Comparison of ENCODE assay signal across 17 mouse cellular contexts in the genomic region with DNA sequence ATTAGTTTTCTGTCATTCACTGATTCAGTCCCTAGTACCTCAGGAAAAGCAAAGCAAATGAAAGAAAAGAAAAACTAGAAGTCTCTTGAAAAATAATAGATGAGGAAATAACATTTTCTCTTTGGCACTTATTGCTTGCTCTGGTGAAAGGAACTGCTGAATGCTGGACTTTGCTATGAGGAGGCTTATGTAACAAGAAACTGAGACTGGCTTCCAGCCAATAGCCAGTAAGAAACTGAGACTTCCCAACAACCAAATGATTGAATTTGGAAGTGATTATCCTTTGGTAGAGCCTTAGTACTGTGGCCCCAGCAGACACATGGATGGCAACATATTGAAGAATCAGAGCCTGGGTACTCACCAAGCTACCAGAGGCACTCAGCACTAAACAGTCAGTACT. TPM values are rescaled to one million over a fixed set of nuclear protein-coding genes. Genes with fewer than 3 reads are reported as not detected.
DNase-seq lines count a peak whose midpoint lies in the region; ATAC-seq and TF ChIP-seq lines count a peak whose summit lies in the region.
"Had no signal": no experiment of that assay in that cellular context is flagged by ENCODE, and none has a peak within 500 bp of the region (broad histone marks: within the 10 kb centered on the region; RNA-seq: fewer than 3 reads in every experiment).

No protein-coding gene starts in this region.

- TF ChIP-seq CTCF in embryonic fibroblast, embryonic 13.5 days (IDR thresholded peaks at IDR 0.05; ENCODE audit: borderline replicate concordance, insufficient read depth, low read length), result no peak
- no peak for TF ChIP-seq CTCF in small intestine, adult 2 months (IDR thresholded peaks at IDR 0.05; ENCODE audit: extremely low read depth, insufficient read length, insufficient replicate concordance, low read depth, low read length)

- TF ChIP-seq POLR2A in embryonic fibroblast, embryonic 13.5 days (IDR thresholded peaks at IDR 0.05; ENCODE audit: low read depth, low read length), result no peak
- TF ChIP-seq POLR2A in small intestine, adult 2 months (IDR thresholded peaks at IDR 0.05; ENCODE audit: low read depth, low read length), result no peak

- no peaks in the 10 kb centered on the region for H3K9me3 ChIP-seq in kidney, embryonic 14.5 days (ENCODE audit: control insufficient read depth, low read length)
- H3K9me3 ChIP-seq in limb, embryonic 10.5 days (replicated peaks), result no peaks in the 10 kb centered on the region
- H3K9me3 ChIP-seq: heart, embryonic 10.5 days; lung, embryonic 15.5 days; midbrain, embryonic 12.5 days had no signal

- no peak overlapping the region for H3K9ac ChIP-seq in kidney, embryonic 14.5 days (ENCODE audit: low read depth, low read length)
- H3K9ac ChIP-seq: lung, embryonic 15.5 days; midbrain, embryonic 12.5 days had no signal

- ATAC-seq in kidney, embryonic 14.5 days (ENCODE audit: low FRiP score, low TSS enrichment), result no peak

- DNase-seq in kidney, adult 11 months, result peak; percentile 7
- peak; percentile 1 for DNase-seq in lung, postnatal 25 days (ENCODE audit: low spot score)
- DNase-seq in lung, adult 18-20 months, result no peak
- DNase-seq in limb, embryonic 10.5 days (ENCODE audit: low spot score), result no peak
- DNase-seq: adrenal gland, postnatal 10 days; gastrocnemius, postnatal 10 days; heart, postnatal 14 days had no signal

- H3K4me1 ChIP-seq in kidney, embryonic 14.5 days (ENCODE audit: control insufficient read depth, insufficient read depth, low read length), result no peaks in the 10 kb centered on the region
- H3K4me1 ChIP-seq in embryonic fibroblast, embryonic 13.5 days (ENCODE audit: control insufficient read depth, insufficient read depth, low read length), result no peaks in the 10 kb centered on the region
- H3K4me1 ChIP-seq in small intestine, adult 2 months (ENCODE audit: control insufficient read depth, insufficient read depth, insufficient read length, low read length), result peaks cover 11% of the 10 kb centered on the region; the same call in 1 of the 2 replicates
- no peaks in the 10 kb centered on the region for H3K4me1 ChIP-seq in limb, embryonic 10.5 days
- H3K4me1 ChIP-seq: heart, embryonic 10.5 days; lung, embryonic 15.5 days; midbrain, embryonic 12.5 days had no signal

- H3K36me3 ChIP-seq in kidney, embryonic 14.5 days (ENCODE audit: control insufficient read depth, insufficient read depth, low read length), result no peaks in the 10 kb centered on the region
- H3K36me3 ChIP-seq in small intestine, adult 2 months (ENCODE audit: control insufficient read depth, insufficient read depth, low read length), result no peaks in the 10 kb centered on the region
- no peaks in the 10 kb centered on the region for H3K36me3 ChIP-seq in limb, embryonic 10.5 days
- H3K36me3 ChIP-seq: heart, embryonic 10.5 days; lung, embryonic 15.5 days; midbrain, embryonic 12.5 days had no signal

- H3K27ac ChIP-seq in kidney, embryonic 14.5 days (ENCODE audit: low read depth, low read length), result no peak overlapping the region
- peak overlapping the region; percentile 18; the same call in 1 of the 2 replicates for H3K27ac ChIP-seq in embryonic fibroblast, embryonic 13.5 days (ENCODE audit: insufficient read depth, low read length)
- peak overlapping the region; percentile 75 for H3K27ac ChIP-seq in small intestine, adult 2 months (ENCODE audit: insufficient read depth, low read depth, low read length)
- H3K27ac ChIP-seq in limb, embryonic 10.5 days, result no peak overlapping the region
- H3K27ac ChIP-seq: heart, embryonic 10.5 days; left cerebral cortex, adult 2 months; lung, embryonic 15.5 days; midbrain, embryonic 12.5 days had no signal

- H3K27me3 ChIP-seq in kidney, embryonic 14.5 days (ENCODE audit: control insufficient read depth, insufficient read depth, low read length), result no peaks in the 10 kb centered on the region
- H3K27me3 ChIP-seq in small intestine, adult 2 months (ENCODE audit: control insufficient read depth, insufficient read depth, low read length), result no peaks in the 10 kb centered on the region
- H3K27me3 ChIP-seq in limb, embryonic 10.5 days (ENCODE audit: low read depth, poor library complexity, severe bottlenecking), result no peaks in the 10 kb centered on the region
- H3K27me3 ChIP-seq: lung, embryonic 15.5 days; midbrain, embryonic 12.5 days had no signal

- H3K4me2 ChIP-seq in kidney, embryonic 14.5 days (replicated peaks; ENCODE audit: low read depth, low read length), result no peak overlapping the region
- H3K4me2 ChIP-seq: lung, embryonic 15.5 days; midbrain, embryonic 12.5 days had no signal

- H3K4me3 ChIP-seq in kidney, embryonic 14.5 days (ENCODE audit: low read length), result no peak overlapping the region
- H3K4me3 ChIP-seq in embryonic fibroblast, embryonic 13.5 days (ENCODE audit: insufficient read depth, low read length), result no peak overlapping the region
- H3K4me3 ChIP-seq in small intestine, adult 2 months (ENCODE audit: low read depth, low read length), result no peak overlapping the region
- H3K4me3 ChIP-seq in limb, embryonic 10.5 days, result no peak overlapping the region
- H3K4me3 ChIP-seq: heart, embryonic 10.5 days; left cerebral cortex, adult 2 months; lung, embryonic 15.5 days; midbrain, embryonic 12.5 days; myocyte had no signal

RNA-seq across cellular contexts. Expression of gene Cypt1, which starts 35.8 kb away (rescaled TPM):
- not detected in 2 replicates for polyA plus RNA-seq in kidney, embryonic 14.5 days (2014; fragmentation: Nextera tagmentation; extraction: Ambion mirVana)
- not detected in 2 replicates for polyA plus RNA-seq in embryonic fibroblast, embryonic 13.5 days (2011; ENCODE audit: insufficient read length, low read depth, missing spikeins)
- not detected in 2 replicates for polyA plus RNA-seq in small intestine, adult 2 months (2012; rRNA removed)
- polyA plus RNA-seq in limb, embryonic 10.5 days (2016; fragmentation: Nextera tagmentation; extraction: Ambion mirVana), result not detected in 2 replicates
- polyA plus RNA-seq: heart, embryonic 10.5 days; limb, embryonic 14.5 days; lung, embryonic 15.5 days; midbrain, embryonic 12.5 days; myocyte; urinary bladder, adult 2 months had no signal

Comparison
In these comparisons a context has a peak if more than half of its experiments do, and no peak if none do; other contexts are left out.
1. DNase-seq: peak in kidney, adult 11 months (single experiment) and lung, postnatal 25 days (single experiment); none in lung, adult 18-20 months (0 of 2) and limb, embryonic 10.5 days (single experiment).
2. H3K27ac ChIP-seq: peak in embryonic fibroblast, embryonic 13.5 days (single experiment) and small intestine, adult 2 months (single experiment); none in kidney, embryonic 14.5 days (single experiment) and limb, embryonic 10.5 days (single experiment).